In genomic region chr15:102194439-102194838, GRCm38 (mm10) we compare ENCODE assay signal across 1 mouse cellular context.
TF ChIP-seq lines count a peak whose summit lies in the region.

No protein-coding gene starts in this region.

TF ChIP-seq in MEL, 35 proteins besides CTCF, POLR2A, EP300 and RAD21:
- TF ChIP-seq POLR2AphosphoS2 (IDR thresholded peaks at IDR 0.05; ENCODE audit: low read length) (no peak), MEF2A (IDR thresholded peaks at IDR 0.05; ENCODE audit: extremely low read depth, insufficient replicate concordance, low read depth, low read length, poor library complexity, severe bottlenecking) (no peak), NELFE (IDR thresholded peaks at IDR 0.05; ENCODE audit: low read depth, low read length) (no peak), TCF12 (IDR thresholded peaks at IDR 0.05; ENCODE audit: low read depth, low read length) (0 out of 2 replicates have a peak, but pooled peaks have one; percentile 31), SIN3A (IDR thresholded peaks at IDR 0.05; ENCODE audit: low read length) (peak; percentile 48; the same call in 1 of the 2 replicates), ELF1 (IDR thresholded peaks at IDR 0.05; ENCODE audit: low read depth, low read length) (no peak), MXI1 (IDR thresholded peaks at IDR 0.05; ENCODE audit: low read depth, low read length) (no peak), CHD2 (IDR thresholded peaks at IDR 0.05; ENCODE audit: low read length) (no peak), TBP (IDR thresholded peaks at IDR 0.05; ENCODE audit: low read depth, low read length) (0 out of 2 replicates have a peak, but pooled peaks have one; percentile 31), MYB (IDR thresholded peaks at IDR 0.05; ENCODE audit: low read depth, low read length) (no peak), USF1 (IDR thresholded peaks at IDR 0.05; ENCODE audit: low read depth, low read length) (no peak), ETS1 (IDR thresholded peaks at IDR 0.05; ENCODE audit: low read depth, low read length) (peak; percentile 38; the same call in 1 of the 2 replicates), TAL1 (IDR thresholded peaks at IDR 0.05; ENCODE audit: low read length) (no peak; the same call in 1 of the 2 replicates), MAFK (IDR thresholded peaks at IDR 0.05; ENCODE audit: borderline replicate concordance, low read depth, low read length) (peak; percentile 83), GABPA (IDR thresholded peaks at IDR 0.05; ENCODE audit: low read depth, low read length) (peak; percentile 89)
TF ChIP-seq in MEL: peak in this region for 6.
